Mouse (Mus musculus): Measurements from ENCODE around the gene Map3k7. TPM values are rescaled to one million over a fixed set of nuclear protein-coding genes. Genes with fewer than 3 reads are reported as not detected.

Gene Map3k7
- polyA plus RNA-seq, 1 experiment from 2014 or later: 38.3 TPM

DNA sequence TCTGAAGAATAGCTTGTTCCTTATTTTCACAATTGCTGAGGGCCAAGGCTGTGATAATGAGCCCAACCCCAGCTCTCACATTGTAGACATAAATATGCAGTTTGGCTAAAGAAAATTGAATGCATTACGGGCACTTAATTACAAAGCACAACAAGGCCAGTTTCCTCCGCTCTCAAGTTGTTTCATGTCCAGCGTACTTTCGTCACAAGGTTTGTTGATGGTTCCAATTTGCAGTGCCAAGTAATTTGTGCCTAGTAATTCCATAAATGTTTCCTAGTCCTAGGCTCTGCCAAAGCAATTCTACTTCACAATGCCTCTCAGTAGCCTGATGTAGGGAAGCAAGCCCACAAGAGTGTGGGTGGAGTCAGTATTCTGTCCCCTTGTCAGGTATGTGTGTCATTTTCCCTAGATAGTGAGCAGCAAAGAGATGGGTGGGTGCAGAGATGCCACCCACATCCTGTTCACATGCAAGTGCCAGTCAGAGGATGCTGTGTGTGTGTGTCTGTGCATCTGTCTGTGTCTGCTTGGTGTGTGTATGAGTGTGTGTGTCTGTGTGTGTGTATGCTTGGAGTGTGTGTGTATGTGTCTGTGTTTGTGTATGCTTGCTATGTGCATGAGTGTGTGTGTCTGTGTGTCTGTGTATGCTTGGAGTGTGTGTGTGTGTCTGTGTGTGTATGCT, 98.6 kb downstream of the Map3k7 start:
- Histone ChIP-seq H3K27me3 (ENCODE audit: control insufficient read depth, insufficient read depth, low read length) (no peaks in the 10 kb centered on the region), H3K36me3 (ENCODE audit: control insufficient read depth, insufficient read depth, low read length) (no peaks in the 10 kb centered on the region), H3K27ac (replicated peaks; ENCODE audit: low read depth, low read length) (no peak overlapping the region), H3K4me1 (ENCODE audit: control insufficient read depth, insufficient read depth, low read length) (no peaks in the 10 kb centered on the region; the same call in 1 of the 2 replicates), H3K4me3 (replicated peaks; ENCODE audit: low read depth, low read length) (no peak overlapping the region), H3K4me2 (ENCODE audit: low read length) (no peak overlapping the region), H3K9ac (replicated peaks; ENCODE audit: low read length) (no peak overlapping the region), H3K9me3 (ENCODE audit: control insufficient read depth, low read length) (no peaks in the 10 kb centered on the region)
- no peak for DNase-seq
- no peak for ATAC-seq (ENCODE audit: low FRiP score, low TSS enrichment)
- 81% methylated on average over 4 of the region's 4 CpGs for WGBS

DNA sequence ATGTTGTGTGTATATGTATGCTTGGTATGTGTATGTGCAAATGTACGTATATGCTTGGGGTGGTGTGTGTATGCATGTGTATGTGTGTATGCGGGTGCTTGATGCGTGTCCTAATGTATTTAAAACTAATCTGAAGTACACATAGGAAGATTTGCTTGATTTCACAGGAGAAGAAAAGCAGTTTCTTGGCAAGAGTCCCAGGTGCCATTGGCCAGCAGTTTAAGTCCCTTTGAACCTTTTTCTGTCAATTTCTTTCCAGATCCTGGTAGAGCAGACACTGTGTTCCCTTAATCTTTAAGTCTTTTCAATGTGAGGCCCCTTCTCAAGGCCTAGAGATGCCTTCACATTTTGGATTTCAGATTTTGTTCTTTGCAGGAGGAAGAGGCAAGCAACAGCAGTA, 99.4 kb downstream of the Map3k7 start:
- WGBS: 64% methylated on average over 3 of the region's 3 CpGs
- ATAC-seq (ENCODE audit: low FRiP score, low TSS enrichment): no peak
- H3K4me1 ChIP-seq (ENCODE audit: control insufficient read depth, insufficient read depth, low read length): no peaks in the 10 kb centered on the region; the same call in 1 of the 2 replicates
- H3K4me2 ChIP-seq (ENCODE audit: low read length): no peak overlapping the region
- no peak overlapping the region for H3K9ac ChIP-seq (replicated peaks; ENCODE audit: low read length)
- no peaks in the 10 kb centered on the region for H3K27me3 ChIP-seq (ENCODE audit: control insufficient read depth, insufficient read depth, low read length)
- H3K36me3 ChIP-seq (ENCODE audit: control insufficient read depth, insufficient read depth, low read length): no peaks in the 10 kb centered on the region
- no peak overlapping the region for H3K4me3 ChIP-seq (replicated peaks; ENCODE audit: low read depth, low read length)
- H3K27ac ChIP-seq (replicated peaks; ENCODE audit: low read depth, low read length): no peak overlapping the region
- H3K9me3 ChIP-seq (ENCODE audit: control insufficient read depth, low read length): no peaks in the 10 kb centered on the region
- DNase-seq: peak; percentile 39

Data from midbrain, embryonic 14.5 days (tissue).